Mouse (Mus musculus) neural tube, embryonic 12.5 days (tissue): ENCODE measurements around the gene H2-K1. TPM values are rescaled to one million over a fixed set of nuclear protein-coding genes. Genes with fewer than 3 reads are reported as not detected.
"Not testable (repeated sequence)": the region's sequence is repeated elsewhere in the genome, so short reads cannot be mapped to it uniquely, and the experiment has no call there.

Experiments used
- ATAC-seq: fragments of 200-750 bp; cut with Nextera tagmentation; 2 replicates; pipeline ENCODE4 v1.8.0; 2017; ENCODE audit warnings: low read depth, mild to moderate bottlenecking, moderate TSS enrichment, moderate library complexity; ENCODE audit not compliant: low FRiP score
- H3K27ac ChIP-seq: fragments of 300-500 bp; sonication (generic); 2 replicates; pipeline ENCODE4 v1.5.1; 2016
- H3K27me3 ChIP-seq: fragments of 300-500 bp; sonication (generic); replicated peaks from 2 replicates; pipeline ENCODE4 v1.6.1; 2016; ENCODE audit warnings: mild to moderate bottlenecking
- H3K36me3 ChIP-seq: fragments of 300-500 bp; sonication (generic); 2 replicates; pipeline ENCODE4 v1.6.1; 2016; ENCODE audit warnings: mild to moderate bottlenecking
- H3K4me1 ChIP-seq: fragments of 300-500 bp; sonication (generic); 2 replicates; pipeline ENCODE4 v1.6.1; 2016
- H3K4me2 ChIP-seq: fragments of 300-500 bp; sonication (generic); replicated peaks from 2 replicates; pipeline ENCODE4 v1.6.1; 2016; ENCODE audit warnings: mild to moderate bottlenecking
- H3K4me3 ChIP-seq: fragments of 300-500 bp; sonication (generic); 2 replicates; pipeline ENCODE4 v1.5.1; 2016
- H3K9ac ChIP-seq: fragments of 300-500 bp; sonication (generic); 2 replicates; pipeline ENCODE4 v1.6.1; 2016; ENCODE audit warnings: mild to moderate bottlenecking
- H3K9me3 ChIP-seq: fragments of 300-500 bp; sonication (generic); 2 replicates; pipeline ENCODE4 v1.6.1; 2016; ENCODE audit warnings: mild to moderate bottlenecking
- WGBS: fragments of 180-500 bp; shearing (Covaris S2); methylation state at CpG from one replicate; pipeline ENCODE4 v1.1.7; 2016; 5-methylcytosine and 5-hydroxymethylcytosine counted together
- polyA plus RNA-seq: library from polyadenylated mRNA; unstranded; fragments of >200 nt; fragmentation: Nextera tagmentation; extraction: Ambion mirVana; gene quantifications from 2 replicates; pipeline ENCODE4 v1.2.1, GENCODE M21; 2016

The H2-K1 gene
- polyA plus RNA-seq, 1 experiment from 2014 or later, result 15.2 TPM

DNA sequence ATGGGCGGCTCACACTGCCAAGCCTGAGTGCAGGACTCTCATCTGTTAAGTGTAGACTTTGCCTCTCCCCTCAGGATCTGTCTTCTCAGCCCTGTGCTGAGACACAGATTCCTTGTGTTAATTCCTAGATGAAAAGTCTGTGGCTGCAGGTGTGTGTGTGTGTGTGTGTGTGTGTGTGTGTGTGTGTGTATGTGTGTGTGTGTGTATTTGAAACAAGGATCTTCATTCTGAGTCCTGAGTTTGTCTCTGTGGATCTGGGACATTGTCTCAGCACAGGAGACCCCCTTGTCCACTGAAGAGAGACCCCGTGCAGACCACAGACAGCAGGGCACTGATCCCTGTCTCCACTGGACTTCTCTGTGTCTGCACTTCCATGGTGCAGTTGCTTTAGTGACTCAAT, 649 bp upstream of the H2-K1 start:
- not testable (repeated sequence) for H3K4me2 ChIP-seq, H3K27ac ChIP-seq, H3K9ac ChIP-seq, H3K36me3 ChIP-seq, H3K9me3 ChIP-seq, ATAC-seq
- 53% methylated on average over 2 of the region's 2 CpGs for WGBS
- peaks cover 10% of the 10 kb centered on the region for H3K4me1 ChIP-seq
- H3K4me3 ChIP-seq, result 0 out of 2 replicates have a peak overlapping the region, but pooled peaks have one; percentile 50
- peaks cover 27% of the 10 kb centered on the region for H3K27me3 ChIP-seq

DNA sequence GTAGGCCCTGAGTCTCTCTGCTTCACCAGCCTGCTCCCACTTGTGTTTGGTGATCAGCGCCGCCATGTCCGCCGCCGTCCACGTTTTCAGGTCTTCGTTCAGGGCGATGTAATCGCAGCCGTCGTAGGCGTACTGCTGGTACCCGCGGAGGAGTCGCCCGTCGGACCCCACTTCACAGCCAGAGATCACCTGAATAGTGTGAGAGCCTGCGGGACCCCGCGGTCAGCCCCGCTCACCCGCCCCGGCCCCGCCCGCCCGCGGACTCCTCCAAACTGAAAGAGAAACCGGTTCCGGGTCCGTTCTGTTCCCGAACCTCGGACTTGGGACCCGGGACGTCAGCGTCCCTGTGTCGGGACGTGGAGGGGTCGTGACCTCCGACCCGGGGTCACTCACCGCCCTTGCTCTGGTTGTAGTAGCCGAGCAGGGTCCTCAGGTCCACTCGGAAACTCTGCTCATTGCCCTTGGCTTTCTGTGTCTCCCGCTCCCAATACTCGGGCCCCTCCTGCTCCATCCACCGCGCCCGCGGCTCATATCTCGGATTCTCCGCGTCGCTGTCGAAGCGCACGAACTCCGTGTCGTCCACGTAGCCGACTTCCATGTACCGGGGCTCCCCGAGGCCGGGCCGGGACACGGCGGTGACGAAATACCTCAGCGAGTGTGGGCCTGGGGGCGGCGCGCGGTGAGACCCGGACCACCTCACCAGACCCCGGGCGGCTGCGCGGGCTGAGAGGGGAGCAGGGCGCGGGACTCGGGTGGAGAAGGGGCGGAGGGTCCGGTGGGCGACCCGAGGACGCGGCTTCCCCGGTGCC, 602 bp downstream of the H2-K1 start:
- peak overlapping the region; percentile 50 for H3K4me3 ChIP-seq
- ATAC-seq, result peak; percentile 48
- H3K36me3 ChIP-seq, result no peaks in the 10 kb centered on the region
- H3K9me3 ChIP-seq, result no peaks in the 10 kb centered on the region
- H3K27ac ChIP-seq, result no peak overlapping the region
- 2% methylated on average over 87 of the region's 87 CpGs for WGBS
- peak overlapping the region; percentile 98 for H3K4me2 ChIP-seq
- H3K27me3 ChIP-seq, result peaks cover 27% of the 10 kb centered on the region
- H3K9ac ChIP-seq, result peak overlapping the region; percentile 47
- H3K4me1 ChIP-seq, result peaks cover 10% of the 10 kb centered on the region

DNA sequence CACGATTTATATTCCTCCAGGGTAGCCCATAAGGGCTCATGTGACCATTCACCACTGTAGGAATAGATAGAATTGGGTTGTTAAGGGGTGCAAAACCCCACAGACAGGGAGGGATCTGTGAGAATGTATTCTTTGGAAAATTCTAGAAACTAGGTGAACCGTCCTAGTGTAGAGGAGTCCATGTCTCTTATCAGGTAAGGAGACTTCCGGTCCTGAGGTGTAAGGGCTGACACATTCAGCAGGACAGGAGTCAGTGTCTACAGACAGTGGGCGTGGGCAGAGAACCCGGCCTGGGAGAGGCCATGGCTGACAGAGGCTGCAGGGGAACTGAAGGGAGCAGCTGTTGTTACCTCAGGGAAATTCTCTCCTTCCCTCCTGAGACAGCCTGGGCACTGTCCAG, 1.4 kb downstream of the H2-K1 start:
- not testable (repeated sequence) for H3K27ac ChIP-seq, ATAC-seq, H3K9ac ChIP-seq, H3K9me3 ChIP-seq, H3K4me3 ChIP-seq, H3K36me3 ChIP-seq, H3K4me2 ChIP-seq
- H3K27me3 ChIP-seq, result peaks cover 27% of the 10 kb centered on the region
- WGBS, result 70% methylated on average over 5 of the region's 5 CpGs
- H3K4me1 ChIP-seq, result peaks cover 10% of the 10 kb centered on the region

DNA sequence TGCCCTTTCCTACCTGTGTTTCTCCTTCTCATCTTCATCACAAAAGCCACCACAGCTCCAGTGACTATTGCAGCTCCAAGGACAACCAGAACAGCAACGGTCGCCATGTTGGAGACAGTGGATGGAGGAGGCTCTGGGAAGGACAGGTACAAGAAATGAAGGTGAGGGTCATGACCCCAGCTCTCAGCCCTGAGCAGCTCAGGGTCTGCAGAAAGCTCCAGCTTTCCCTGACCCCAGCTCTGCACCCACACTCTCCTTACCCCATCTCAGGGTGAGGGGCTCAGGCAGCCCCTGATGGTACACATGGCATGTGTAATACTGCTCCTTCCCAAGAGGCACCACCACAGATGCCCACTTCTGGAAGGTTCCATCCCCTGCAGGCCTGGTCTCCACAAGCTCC, 3.1 kb downstream of the H2-K1 start:
- H3K4me2 ChIP-seq, H3K9ac ChIP-seq, H3K27ac ChIP-seq, ATAC-seq, H3K9me3 ChIP-seq, H3K4me3 ChIP-seq, H3K36me3 ChIP-seq: not testable (repeated sequence)
- WGBS, result 91% methylated on average over 2 of the region's 2 CpGs
- peaks cover 10% of the 10 kb centered on the region for H3K4me1 ChIP-seq
- H3K27me3 ChIP-seq, result peaks cover 27% of the 10 kb centered on the region

DNA sequence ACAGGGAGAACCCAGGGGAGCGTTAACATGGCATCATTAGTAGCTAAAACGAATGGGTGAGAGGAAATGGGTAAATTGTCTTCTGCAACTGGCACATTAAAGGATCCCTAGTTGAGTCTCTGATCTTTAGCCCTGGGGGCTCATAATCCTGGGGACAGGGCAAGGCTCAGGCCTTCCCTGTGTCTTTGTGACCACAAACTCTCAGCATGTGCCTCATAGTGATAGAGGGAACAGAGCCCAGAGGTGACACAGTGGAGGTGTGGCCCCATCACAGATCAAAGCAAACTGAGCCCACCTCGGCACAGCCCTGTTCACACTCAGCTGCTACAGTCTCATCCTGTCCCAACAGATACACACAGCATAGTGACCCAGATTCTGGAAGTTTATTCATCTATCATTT, 4.5 kb downstream of the H2-K1 start:
- 59% methylated on average over 3 of the region's 3 CpGs for WGBS
- H3K4me2 ChIP-seq, result no peak overlapping the region
- H3K36me3 ChIP-seq, result no peaks in the 10 kb centered on the region
- no peak overlapping the region for H3K27ac ChIP-seq
- no peak overlapping the region for H3K9ac ChIP-seq
- H3K4me3 ChIP-seq, result no peak overlapping the region
- H3K9me3 ChIP-seq, result no peaks in the 10 kb centered on the region
- peaks cover 10% of the 10 kb centered on the region for H3K4me1 ChIP-seq
- H3K27me3 ChIP-seq, result peaks cover 17% of the 10 kb centered on the region
- ATAC-seq, result no peak

DNA sequence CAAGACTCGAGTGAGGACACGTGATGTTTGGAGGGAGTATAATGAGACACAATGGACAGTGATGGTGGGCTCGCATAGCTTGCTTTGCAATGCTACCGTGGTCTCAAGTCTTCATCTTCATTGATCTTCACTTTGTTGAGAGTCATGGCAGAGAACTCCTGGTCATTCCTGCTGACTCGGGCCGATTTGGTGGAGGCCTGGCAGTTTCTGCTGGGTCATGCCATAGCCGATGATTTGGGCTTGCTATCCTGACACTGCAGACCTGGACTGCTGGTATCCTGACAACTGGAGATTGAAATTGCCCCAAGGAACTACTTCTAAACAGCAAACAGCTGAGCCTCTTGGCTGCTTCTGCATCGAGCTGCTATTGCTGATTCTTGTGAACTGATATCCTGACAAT, 5.2 kb downstream of the H2-K1 start:
- Histone ChIP-seq H3K4me1 (peaks cover 7% of the 10 kb centered on the region), H3K4me3 (no peak overlapping the region), H3K36me3 (no peaks in the 10 kb centered on the region), H3K27me3 (peaks cover 10% of the 10 kb centered on the region), H3K9me3 (no peaks in the 10 kb centered on the region), H3K27ac (no peak overlapping the region), H3K9ac (no peak overlapping the region), H3K4me2 (no peak overlapping the region)
- no peak for ATAC-seq
- 93% methylated on average over 8 of the region's 8 CpGs for WGBS

DNA sequence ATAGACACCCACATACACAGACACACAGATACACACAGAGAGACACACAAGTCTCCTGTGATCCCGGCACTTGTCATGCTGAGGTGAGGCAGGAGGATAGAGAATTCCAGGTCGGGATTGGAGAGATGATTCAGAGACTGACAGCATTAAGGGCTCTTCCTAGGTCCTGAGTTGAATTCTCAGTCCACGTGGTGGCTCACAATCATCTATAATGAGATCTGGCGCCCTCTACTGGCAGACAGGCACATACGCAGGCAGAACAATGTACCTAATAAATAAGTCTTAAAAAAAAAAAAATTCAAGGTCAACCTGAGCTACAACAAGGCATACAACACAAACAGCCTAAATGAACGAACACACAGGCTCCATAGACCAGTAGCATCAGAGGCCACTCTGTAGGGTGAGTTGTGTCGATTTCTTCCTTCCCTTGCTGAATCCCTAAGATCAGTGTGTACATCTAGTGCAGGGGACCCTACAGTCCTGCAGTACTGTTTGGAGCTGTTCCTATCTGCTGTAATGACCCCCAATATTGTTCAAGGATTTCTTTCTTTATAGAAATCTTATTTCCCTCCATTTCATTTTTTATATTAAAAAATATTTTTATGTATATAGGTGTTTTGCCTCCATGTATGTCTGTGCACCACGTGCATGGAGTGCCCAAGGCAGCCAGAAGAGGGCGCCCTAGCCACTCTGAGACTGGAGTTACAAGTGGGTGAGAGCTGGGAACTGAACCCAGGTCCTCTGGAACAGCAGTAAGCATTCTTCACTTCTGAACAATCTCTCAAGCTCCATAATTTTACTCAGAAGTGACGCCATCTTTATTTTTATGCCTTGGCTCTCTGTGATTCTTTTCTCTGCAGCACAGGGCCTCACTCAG, 8.1 kb downstream of the H2-K1 start:
- no peaks in the 10 kb centered on the region for H3K36me3 ChIP-seq
- 31% methylated on average over 10 of the region's 10 CpGs for WGBS
- no peaks in the 10 kb centered on the region for H3K27me3 ChIP-seq
- H3K4me3 ChIP-seq, result no peak overlapping the region
- no peak overlapping the region for H3K27ac ChIP-seq
- ATAC-seq, result 0 out of 2 replicates have a peak, but pooled peaks have one; percentile 41
- no peaks in the 10 kb centered on the region for H3K4me1 ChIP-seq
- H3K4me2 ChIP-seq, result no peak overlapping the region; the same call in 1 of the 2 replicates
- H3K9me3 ChIP-seq, result no peaks in the 10 kb centered on the region
- no peak overlapping the region for H3K9ac ChIP-seq

DNA sequence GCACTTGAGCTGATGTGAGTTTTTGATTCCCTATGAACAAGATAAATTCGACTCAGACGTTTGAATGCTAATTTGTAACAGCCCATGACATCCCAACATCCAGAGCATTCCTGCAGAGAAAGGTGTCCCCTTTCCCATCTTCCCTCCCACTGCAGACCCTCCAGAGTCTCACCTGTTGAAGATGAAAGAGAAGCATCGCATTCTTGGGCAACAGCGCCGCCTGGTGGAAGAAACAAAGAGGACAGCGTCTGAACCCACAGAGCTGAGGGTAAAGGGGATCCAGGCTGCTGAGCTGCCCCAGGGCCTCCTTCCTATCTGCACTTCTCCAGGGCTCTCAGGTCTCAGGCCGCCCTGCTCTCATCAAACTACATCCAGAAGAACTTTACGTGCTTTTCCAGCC, 18.0 kb downstream of the H2-K1 start:
- not testable (repeated sequence) for H3K27ac ChIP-seq, H3K4me1 ChIP-seq, H3K9ac ChIP-seq, H3K9me3 ChIP-seq, ATAC-seq, H3K4me3 ChIP-seq, H3K36me3 ChIP-seq
- H3K27me3 ChIP-seq, result peaks cover 33% of the 10 kb centered on the region
- 12% methylated on average over 8 of the region's 8 CpGs for WGBS
- peak overlapping the region; percentile 63 for H3K4me2 ChIP-seq

DNA sequence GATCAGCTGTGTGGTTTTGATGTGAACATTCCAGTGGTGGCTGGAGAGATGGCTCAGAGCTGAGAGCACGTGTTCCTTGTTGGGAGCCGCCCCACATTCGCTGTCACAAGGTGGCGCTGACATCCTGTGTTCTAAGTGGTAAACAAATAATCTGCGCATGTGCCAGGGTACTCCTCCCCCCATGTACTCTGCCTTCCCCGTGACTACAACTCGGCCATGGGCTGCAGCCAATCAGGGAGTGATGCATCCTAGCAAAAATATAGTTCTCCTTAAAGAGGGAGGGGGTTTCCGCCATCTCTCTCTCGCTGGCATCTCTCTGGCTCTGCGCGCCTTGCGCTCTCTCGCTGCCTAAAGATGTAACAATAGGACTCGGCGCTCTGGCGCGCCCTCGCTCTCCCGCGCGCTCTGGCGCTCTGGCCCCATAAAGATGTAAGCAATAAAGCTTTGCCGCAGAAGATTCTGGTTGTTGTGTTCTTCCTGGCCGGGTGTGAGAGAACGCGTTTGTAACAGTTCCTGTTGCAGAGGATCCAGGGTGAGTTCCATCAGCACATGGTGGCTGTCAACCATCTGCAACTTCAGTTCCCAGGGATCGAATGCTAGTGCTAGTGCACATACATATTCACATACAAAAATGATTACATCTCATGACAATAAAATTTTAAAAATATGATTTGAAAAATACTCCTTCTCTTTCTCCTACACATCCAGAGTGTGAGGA, 18.8 kb downstream of the H2-K1 start:
- peaks cover 35% of the 10 kb centered on the region for H3K27me3 ChIP-seq
- not testable (repeated sequence) for H3K9me3 ChIP-seq, H3K36me3 ChIP-seq, H3K4me1 ChIP-seq
- peak overlapping the region; percentile 76; the same call in 1 of the 2 replicates for H3K27ac ChIP-seq
- H3K9ac ChIP-seq, result peak overlapping the region; percentile 55; the same call in 1 of the 2 replicates
- WGBS, result 1% methylated on average over 27 of the region's 27 CpGs
- peak; percentile 94 for ATAC-seq
- peak overlapping the region; percentile 42 for H3K4me3 ChIP-seq
- peak overlapping the region; percentile 63 for H3K4me2 ChIP-seq

DNA sequence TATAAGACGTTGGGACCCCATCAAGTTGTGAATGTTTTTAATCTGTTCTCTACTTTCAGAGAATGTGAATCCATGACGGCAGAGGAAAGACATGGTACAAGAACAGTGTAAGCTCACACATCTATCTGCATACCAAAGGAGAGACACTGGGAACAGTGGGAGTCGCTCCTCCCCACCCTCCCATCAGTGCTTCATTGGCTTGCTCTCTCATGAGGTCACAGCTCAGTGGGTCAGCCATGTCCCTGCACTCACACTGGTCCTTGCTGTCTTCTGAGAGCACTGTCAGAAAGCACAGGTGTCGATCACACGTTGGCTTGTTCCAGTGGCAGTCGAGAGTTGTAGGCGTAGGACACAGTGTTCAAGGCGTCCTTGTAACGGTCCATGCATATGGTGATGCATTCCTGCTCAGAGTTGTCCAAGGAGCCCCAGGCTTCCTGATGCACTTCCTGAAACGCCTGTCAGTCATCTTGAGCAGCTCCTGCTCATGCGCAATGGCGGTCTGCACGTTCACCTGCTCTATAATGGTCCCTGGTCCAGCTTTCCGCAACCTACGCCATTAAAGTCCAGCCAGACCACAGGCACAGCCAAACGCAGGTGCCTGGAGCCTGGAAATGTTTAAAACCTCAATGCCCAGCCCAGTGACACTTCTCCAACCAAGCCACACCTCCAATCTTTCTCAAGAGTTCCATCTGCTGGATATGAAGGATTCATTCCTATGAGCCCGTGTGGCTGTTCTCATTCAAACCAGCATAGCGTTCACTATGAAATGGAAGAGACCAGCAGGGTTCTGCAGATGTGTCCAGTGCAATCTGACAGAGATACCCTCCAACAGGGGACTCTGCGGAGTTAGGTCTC, 19.7 kb downstream of the H2-K1 start:
- no peaks in the 10 kb centered on the region for H3K9me3 ChIP-seq
- no peak overlapping the region for H3K27ac ChIP-seq
- peaks cover 7% of the 10 kb centered on the region for H3K4me1 ChIP-seq
- no peaks in the 10 kb centered on the region for H3K36me3 ChIP-seq
- H3K4me2 ChIP-seq, result peak overlapping the region; percentile 63
- H3K27me3 ChIP-seq, result peaks cover 37% of the 10 kb centered on the region
- WGBS, result 78% methylated on average over 19 of the region's 19 CpGs
- no peak overlapping the region for H3K4me3 ChIP-seq
- peak; percentile 2; the same call in 1 of the 2 replicates for ATAC-seq
- no peak overlapping the region for H3K9ac ChIP-seq

DNA sequence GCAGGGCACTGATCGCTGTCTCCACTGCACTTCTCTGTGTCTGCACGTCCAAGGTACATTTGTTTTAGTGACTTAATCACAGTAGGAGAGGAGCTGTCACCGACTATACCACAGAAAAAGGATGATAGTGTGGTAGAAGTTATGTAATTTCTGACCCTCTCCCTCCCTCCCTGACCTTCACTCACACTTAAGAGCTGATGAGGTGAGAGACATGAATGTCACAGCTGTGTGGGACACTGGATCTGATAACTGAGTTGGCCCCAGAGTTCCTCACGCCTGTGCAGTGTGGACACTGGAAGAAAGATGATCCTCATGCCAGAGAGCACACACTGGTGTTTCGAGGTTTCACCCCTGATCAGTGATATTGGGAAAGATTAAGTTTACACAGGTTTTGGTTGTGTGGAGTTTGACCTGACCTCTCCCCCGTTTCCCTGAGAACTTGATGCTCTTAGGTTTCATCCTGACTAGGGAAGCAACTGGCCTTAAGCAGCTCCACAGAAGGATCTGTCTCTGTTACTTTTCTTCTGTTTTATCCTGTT, 20.6 kb downstream of the H2-K1 start:
- Histone ChIP-seq H3K9me3 (no peaks in the 10 kb centered on the region), H3K4me2 (no peak overlapping the region), H3K4me1 (peaks cover 7% of the 10 kb centered on the region), H3K27ac (no peak overlapping the region), H3K27me3 (peaks cover 37% of the 10 kb centered on the region), H3K36me3 (no peaks in the 10 kb centered on the region), H3K9ac (no peak overlapping the region), H3K4me3 (no peak overlapping the region)
- ATAC-seq, result no peak
- 73% methylated on average over 6 of the region's 6 CpGs for WGBS
